Mouse (Mus musculus): ENCODE results near the gene D430019H16Rik.

GRCm38 (mm10) chr12:105498842-105499241 is 45.2 kb downstream of the D430019H16Rik start:
- TF ChIP-seq ZC3H11A (IDR thresholded peaks at IDR 0.05; ENCODE audit: borderline replicate concordance, low read depth, low read length): no peak
- TF ChIP-seq HCFC1 (IDR thresholded peaks at IDR 0.05; ENCODE audit: borderline replicate concordance, insufficient read depth, low read length): no peak
